Mouse (Mus musculus) ES-E14 (cell line): ENCODE measurements around the gene Havcr2. TPM values are rescaled to one million over a fixed set of nuclear protein-coding genes. Genes with fewer than 3 reads are reported as not detected.

ENCODE experiments used
- DNase-seq: peaks from one replicate; pipeline ENCODE4 v3.0.0-alpha.2; 2013; ENCODE audit warnings: low read depth, low spot score
- H3K27ac ChIP-seq: 2 replicates; pipeline ENCODE4 v1.5.1; 2012; ENCODE audit warnings: low read depth, mild to moderate bottlenecking, low read length, moderate library complexity, mixed read lengths; ENCODE audit not compliant: poor library complexity, insufficient read depth, severe bottlenecking
- H3K36me3 ChIP-seq: 2 replicates; pipeline ENCODE4 v1.6.1; 2012; ENCODE audit warnings: mild to moderate bottlenecking, low read length, moderate library complexity, mixed read lengths; ENCODE audit not compliant: control insufficient read depth, poor library complexity, insufficient read depth, severe bottlenecking
- H3K4me1 ChIP-seq, 2 experiments: fragments of 150-350 bp in 1 of 2; sonication (generic) in 1 of 2; 2 replicates each; pipeline ENCODE4 v1.6.1; 2012; ENCODE audit warnings: low read length in 2 of 2, mild to moderate bottlenecking in 1 of 2, mixed read lengths in 1 of 2; ENCODE audit not compliant: control insufficient read depth in 2 of 2, insufficient read depth in 2 of 2, poor library complexity in 1 of 2
- H3K4me3 ChIP-seq, 2 experiments: fragments of 150-350 bp in 1 of 2; sonication (generic) in 1 of 2; 2 replicates each; pipeline ENCODE4 v1.5.1; 2012; ENCODE audit warnings: low read length in 2 of 2, low read depth in 1 of 2, mild to moderate bottlenecking in 1 of 2, mixed read lengths in 1 of 2; ENCODE audit not compliant: insufficient read depth in 1 of 2, poor library complexity in 1 of 2, severe bottlenecking in 1 of 2
- H3K9ac ChIP-seq: 2 replicates; pipeline ENCODE4 v1.6.1; 2012; ENCODE audit warnings: low read depth, mild to moderate bottlenecking, low read length, mixed read lengths; ENCODE audit not compliant: poor library complexity, insufficient read depth, severe bottlenecking
- H3K9me3 ChIP-seq: fragments of 150-350 bp; sonication (generic); 2 replicates; pipeline ENCODE4 v1.6.1; 2012; ENCODE audit warnings: low read depth, mild to moderate bottlenecking, low read length; ENCODE audit not compliant: control insufficient read depth, insufficient read depth
- CHD2 ChIP-seq: IDR thresholded peaks from 2 replicates; pipeline ENCODE4 v1.6.1; 2014; ENCODE audit warnings: mild to moderate bottlenecking, low read depth, low read length, inconsistent platforms
- HCFC1 ChIP-seq: IDR thresholded peaks from 2 replicates; pipeline ENCODE4 v1.6.1; 2012; ENCODE audit warnings: low read length, inconsistent platforms, borderline replicate concordance; ENCODE audit not compliant: insufficient read depth
- MAFK ChIP-seq: IDR thresholded peaks from 2 replicates; pipeline ENCODE4 v1.6.1; 2014; ENCODE audit warnings: mild to moderate bottlenecking, low read depth, low read length, inconsistent platforms; ENCODE audit not compliant: insufficient read depth
- ZC3H11A ChIP-seq: IDR thresholded peaks from 2 replicates; pipeline ENCODE4 v1.6.1; 2012; ENCODE audit warnings: low read depth, mild to moderate bottlenecking, inconsistent platforms, low read length, borderline replicate concordance
- ZNF384 ChIP-seq: IDR thresholded peaks from 2 replicates; pipeline ENCODE4 v1.6.1; 2012; ENCODE audit warnings: low read depth, low read length, inconsistent platforms
- in situ Hi-C, 2 experiments: fragments of 600-800 bp; cut with MboI; formaldehyde crosslinking; loops; one replicate each; pipeline ENCODE4 v1.15.1; 2025; ENCODE audit warnings: low sequenced_read_pairs in 2 of 2, inconsistent platforms in 1 of 2; ENCODE audit not compliant: unreplicated experiment in 2 of 2
- total RNA-seq: library from RNA; depleted of rRNA; stranded (reverse); fragments of 300-350 nt; gene quantifications from 2 replicates; pipeline ENCODE4 v1.2.3, GENCODE M21; 2012

The Havcr2 gene
- total RNA-seq, 1 experiment, result not detected

DNA sequence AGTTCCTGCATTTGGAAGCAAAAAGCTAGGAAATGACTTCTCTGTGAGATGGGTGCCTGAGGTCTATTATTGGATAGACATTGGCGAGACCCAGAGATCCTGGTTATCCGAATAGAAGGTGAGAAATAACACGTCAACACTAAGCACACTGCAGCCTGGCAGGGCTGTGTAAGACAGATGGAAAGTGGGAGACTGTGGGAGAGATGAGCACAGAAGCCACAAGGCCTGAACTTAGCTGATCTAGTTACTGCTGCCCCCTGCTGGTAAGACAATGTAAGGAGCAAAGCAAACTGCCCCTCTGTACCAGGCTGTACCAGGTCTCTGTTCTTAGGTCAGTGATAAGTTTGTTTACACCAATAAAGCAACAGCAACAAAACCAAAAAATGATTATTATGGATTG lies 23.6 kb upstream of the Havcr2 start:
- Histone ChIP-seq H3K4me3 (no peak overlapping the region), H3K36me3 (no peaks in the 10 kb centered on the region), H3K9ac (no peak overlapping the region), H3K4me1 (0 out of 4 replicates have a peak, but pooled peaks cover 0 to 1% of the 10 kb centered on the region in 2 experiments), H3K27ac (no peak overlapping the region), H3K9me3 (no peaks in the 10 kb centered on the region)
- TF ChIP-seq ZC3H11A, result peak; percentile 76; the same call in 1 of the 2 replicates
- no peak for TF ChIP-seq ZNF384
- in situ Hi-C loops, result no loop called here
- peak; percentile 80 for DNase-seq

GRCm38 (mm10) chr11:46435363-46435762 lies 19.4 kb upstream of the Havcr2 start:
- in situ Hi-C loops, result no loop called here
- no peak for DNase-seq
- H3K27ac ChIP-seq, result no peak overlapping the region
- H3K9ac ChIP-seq, result no peak overlapping the region
- H3K9me3 ChIP-seq, result no peaks in the 10 kb centered on the region
- H3K36me3 ChIP-seq, result peaks cover 3% of the 10 kb centered on the region
- H3K4me1 ChIP-seq, result peaks cover 0 to 5% of the 10 kb centered on the region in 2 experiments; a peak in 1 of 4 replicates
- TF ChIP-seq MAFK (no peak), ZNF384 (no peak), CHD2 (no peak), HCFC1 (no peak), ZC3H11A (no peak)
- H3K4me3 ChIP-seq, result no peak overlapping the region

DNA sequence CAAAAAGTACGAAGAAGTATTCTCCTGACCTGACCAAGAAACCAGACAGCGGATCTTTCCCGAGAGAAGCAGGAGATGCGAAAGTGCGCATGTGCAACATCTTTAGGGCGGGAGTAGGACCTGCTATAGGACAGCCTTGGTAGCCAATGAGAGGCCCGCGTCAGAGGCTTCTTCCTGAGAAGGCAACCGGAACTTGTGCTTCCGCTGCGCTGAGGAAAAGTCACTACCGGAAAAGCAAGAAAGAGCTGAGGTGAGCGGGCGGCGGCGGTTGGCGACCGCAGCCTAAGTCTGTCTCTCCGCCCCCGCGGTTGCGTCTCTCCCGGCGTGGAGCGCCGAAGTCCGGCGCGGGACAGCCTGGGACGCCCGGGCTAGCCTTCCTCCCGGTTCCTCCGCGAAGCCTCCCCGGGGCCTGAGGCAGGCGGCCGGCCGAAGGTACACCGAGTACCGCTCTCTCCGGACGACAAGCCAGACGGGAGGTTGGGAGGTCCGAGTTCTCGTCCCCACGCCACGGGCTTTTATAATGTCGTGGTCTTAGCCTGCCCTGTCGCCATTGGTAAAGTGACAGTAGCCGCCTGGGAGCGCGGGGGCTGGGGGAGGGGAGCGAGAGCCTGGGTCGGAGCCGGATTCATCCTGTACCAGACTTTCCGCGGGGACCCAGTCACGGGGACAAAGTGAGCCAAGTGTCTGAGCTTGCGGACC lies 17.8 kb upstream of the Havcr2 start, which contains the start of gene Med7:
Gene Med7 (plus strand): TSS at position 166 of the 699 bp plus-strand sequence.
- in situ Hi-C loops, result no loop called here
- Histone ChIP-seq H3K4me3 (peak within 1 kb of the TSS; percentile 90 to 92), H3K4me1 (peaks cover 0 to 5% of the 10 kb centered on the region in 2 experiments; a peak in 1 of 4 replicates), H3K27ac (peak within 1 kb of the TSS; percentile 61), H3K36me3 (peaks cover 5% of the 10 kb centered on the region), H3K9me3 (no peaks in the 10 kb centered on the region), H3K9ac (peak within 1 kb of the TSS; percentile 92)
- peak; percentile 97 for DNase-seq
- TF ChIP-seq CHD2, result no peak; the same call in 1 of the 2 replicates
- no peak for TF ChIP-seq ZNF384
- TF ChIP-seq ZC3H11A, result no peak
- no peak for TF ChIP-seq MAFK
- TF ChIP-seq HCFC1, result no peak; the same call in 1 of the 2 replicates

GRCm38 (mm10) chr11:46437459-46438000 lies 17.2 kb upstream of the Havcr2 start:
- in situ Hi-C loops, result no loop called here
- peaks cover 5% of the 10 kb centered on the region for H3K36me3 ChIP-seq
- H3K4me1 ChIP-seq, result peaks cover 0 to 5% of the 10 kb centered on the region in 2 experiments; a peak in 1 of 4 replicates
- peak; percentile 44 for DNase-seq
- H3K4me3 ChIP-seq, result peak overlapping the region; percentile 90 to 92
- no peaks in the 10 kb centered on the region for H3K9me3 ChIP-seq
- TF ChIP-seq ZC3H11A, result no peak
- TF ChIP-seq HCFC1, result no peak; the same call in 1 of the 2 replicates
- TF ChIP-seq MAFK, result no peak
- TF ChIP-seq CHD2, result 0 out of 2 replicates have a peak, but pooled peaks have one; percentile 3
- TF ChIP-seq ZNF384, result peak; percentile 26; the same call in 1 of the 2 replicates
- H3K27ac ChIP-seq, result no peak overlapping the region
- H3K9ac ChIP-seq, result peak overlapping the region; percentile 92
